21 mouse cellular contexts compared by ENCODE assay signal in genomic region chr17:50160357-50160756, GRCm38 (mm10). TPM values are rescaled to one million over a fixed set of nuclear protein-coding genes. Genes with fewer than 3 reads are reported as not detected.
DNase-seq lines count a peak whose midpoint lies in the region; ATAC-seq and TF ChIP-seq lines count a peak whose summit lies in the region.
"Had no signal": no experiment of that assay in that cellular context is flagged by ENCODE, and none has a peak within 500 bp of the region (broad histone marks: within the 10 kb centered on the region; RNA-seq: fewer than 3 reads in every experiment).

No protein-coding gene starts in this region.

- no peak overlapping the region for H3K4me3 ChIP-seq in forebrain, embryonic 10.5 days
- H3K4me3 ChIP-seq in forebrain, embryonic 11.5 days (ENCODE audit: low read depth, low read length): no peak overlapping the region
- H3K4me3 ChIP-seq in embryonic fibroblast, embryonic 13.5 days (ENCODE audit: insufficient read depth, low read length): no peak overlapping the region
- no peak overlapping the region for H3K4me3 ChIP-seq in intestine, embryonic 15.5 days (replicated peaks)
- H3K4me3 ChIP-seq: forebrain, embryonic 15.5 days; heart, adult 2 months; hindbrain, embryonic 10.5 days had no signal

- 0 out of 2 replicates have a peak overlapping the region, but pooled peaks have one; percentile 20 for H3K27ac ChIP-seq in forebrain, embryonic 10.5 days
- H3K27ac ChIP-seq in forebrain, embryonic 11.5 days (ENCODE audit: low read depth, low read length): no peak overlapping the region
- H3K27ac ChIP-seq in embryonic fibroblast, embryonic 13.5 days (ENCODE audit: insufficient read depth, low read length): 0 out of 2 replicates have a peak overlapping the region, but pooled peaks have one; percentile 70
- H3K27ac ChIP-seq in intestine, embryonic 15.5 days: no peak overlapping the region
- H3K27ac ChIP-seq: forebrain, embryonic 15.5 days; heart, adult 2 months; hindbrain, embryonic 10.5 days had no signal

- H3K27me3 ChIP-seq in forebrain, embryonic 10.5 days (ENCODE audit: poor library complexity, severe bottlenecking): no peaks in the 10 kb centered on the region
- no peaks in the 10 kb centered on the region for H3K27me3 ChIP-seq in forebrain, embryonic 11.5 days (ENCODE audit: control insufficient read depth, insufficient read depth, low read length)
- H3K27me3 ChIP-seq in intestine, embryonic 15.5 days (replicated peaks): no peaks in the 10 kb centered on the region
- H3K27me3 ChIP-seq: forebrain, embryonic 15.5 days had no signal

- no peak for ATAC-seq in forebrain, embryonic 11.5 days (replicated peaks; ENCODE audit: low FRiP score)
- ATAC-seq in intestine, embryonic 15.5 days: no peak
- no peak for ATAC-seq in frontal cortex, adult (ENCODE audit: low TSS enrichment)
- ATAC-seq: forebrain, embryonic 15.5 days; intestine, embryonic 16.5 days had no signal

- no peak for TF ChIP-seq POLR2A in embryonic fibroblast, embryonic 13.5 days (IDR thresholded peaks at IDR 0.05; ENCODE audit: low read depth, low read length)

- H3K4me2 ChIP-seq in forebrain, embryonic 11.5 days (ENCODE audit: low read depth, low read length, severe bottlenecking): no peak overlapping the region
- H3K4me2 ChIP-seq in intestine, embryonic 15.5 days (replicated peaks): no peak overlapping the region
- H3K4me2 ChIP-seq: forebrain, embryonic 15.5 days; heart, embryonic 11.5 days; hindbrain, embryonic 14.5 days had no signal

- peaks cover 14% of the 10 kb centered on the region for H3K36me3 ChIP-seq in forebrain, embryonic 10.5 days (replicated peaks)
- H3K36me3 ChIP-seq in forebrain, embryonic 11.5 days (ENCODE audit: control insufficient read depth, insufficient read depth, low read length): no peaks in the 10 kb centered on the region
- H3K36me3 ChIP-seq in intestine, embryonic 15.5 days: no peaks in the 10 kb centered on the region
- H3K36me3 ChIP-seq: G1E; hindbrain, embryonic 10.5 days had no signal

- H3K9ac ChIP-seq in forebrain, embryonic 11.5 days (ENCODE audit: low read length): no peak overlapping the region
- no peak overlapping the region for H3K9ac ChIP-seq in intestine, embryonic 15.5 days
- H3K9ac ChIP-seq: forebrain, embryonic 15.5 days; hindbrain, embryonic 14.5 days had no signal

- H3K9me3 ChIP-seq in forebrain, embryonic 10.5 days: peaks cover 9% of the 10 kb centered on the region
- no peaks in the 10 kb centered on the region; the same call in 1 of the 2 replicates for H3K9me3 ChIP-seq in forebrain, embryonic 11.5 days (ENCODE audit: control insufficient read depth, low read length)
- H3K9me3 ChIP-seq in intestine, embryonic 15.5 days: no peaks in the 10 kb centered on the region
- H3K9me3 ChIP-seq: forebrain, embryonic 15.5 days had no signal

- DNase-seq in forebrain, embryonic 10.5 days (ENCODE audit: extremely low spot score, low spot score): no peak
- DNase-seq in forebrain, embryonic 11.5 days (ENCODE audit: low spot score): no peak
- peak; percentile 52 for DNase-seq in A20 (ENCODE audit: low read depth, low spot score)
- DNase-seq in NIH3T3 (ENCODE audit: low read depth): peak; percentile 3
- DNase-seq in testis, postnatal 14 days (ENCODE audit: low spot score): no peak
- DNase-seq: adrenal gland, postnatal 10 days; cerebellum, adult 11-12 months; cerebellum, adult 9-11 months; cerebellum, postnatal 36 days; gastrocnemius, postnatal 10 days; heart, adult 2 months; kidney, adult 2 months had no signal

- WGBS in forebrain, embryonic 10.5 days: 91% methylated on average over 6 of the region's 6 CpGs
- WGBS in forebrain, embryonic 11.5 days: 90% methylated on average over 6 of the region's 6 CpGs
- WGBS in intestine, embryonic 15.5 days: 71% methylated on average over 6 of the region's 6 CpGs

- H3K4me1 ChIP-seq in forebrain, embryonic 10.5 days: no peaks in the 10 kb centered on the region
- H3K4me1 ChIP-seq in forebrain, embryonic 11.5 days (replicated peaks; ENCODE audit: control insufficient read depth, insufficient read depth, low read length): no peaks in the 10 kb centered on the region
- peaks cover 8% of the 10 kb centered on the region for H3K4me1 ChIP-seq in embryonic fibroblast, embryonic 13.5 days (ENCODE audit: control insufficient read depth, insufficient read depth, low read length)
- no peaks in the 10 kb centered on the region for H3K4me1 ChIP-seq in intestine, embryonic 15.5 days (replicated peaks)
- H3K4me1 ChIP-seq: forebrain, embryonic 15.5 days; hindbrain, embryonic 10.5 days had no signal

- no peak for TF ChIP-seq CTCF in embryonic fibroblast, embryonic 13.5 days (IDR thresholded peaks at IDR 0.05; ENCODE audit: borderline replicate concordance, insufficient read depth, low read length)

RNA-seq across cellular contexts. Expression of gene Rftn1, which starts 30.1 kb away (rescaled TPM):
- 8.3 and 10.2 TPM in 2 replicates for polyA plus RNA-seq in forebrain, embryonic 10.5 days (2016; fragmentation: Nextera tagmentation; extraction: Ambion mirVana)
- polyA plus RNA-seq in forebrain, embryonic 11.5 days (2014; fragmentation: Nextera tagmentation; extraction: Ambion mirVana): 11.6 and 12.9 TPM in 2 replicates
- polyA plus RNA-seq in embryonic fibroblast, embryonic 13.5 days (2011; ENCODE audit: insufficient read length, low read depth, missing spikeins): 15.1 and 23.4 TPM in 2 replicates
- polyA plus RNA-seq in intestine, embryonic 15.5 days (2015; fragmentation: Nextera tagmentation; extraction: Ambion mirVana): 10.1 and 10.5 TPM in 2 replicates
- polyA plus RNA-seq: G1E had no signal

Comparison
In these comparisons a context has a peak if more than half of its experiments do, and no peak if none do; other contexts are left out.
1. H3K27ac ChIP-seq: peak in forebrain, embryonic 10.5 days (single experiment) and embryonic fibroblast, embryonic 13.5 days (single experiment); none in forebrain, embryonic 11.5 days (single experiment) and intestine, embryonic 15.5 days (single experiment).
2. DNase-seq: peak in A20 (single experiment) and NIH3T3 (single experiment); none in forebrain, embryonic 10.5 days (single experiment), forebrain, embryonic 11.5 days (single experiment) and testis, postnatal 14 days (single experiment).